Mouse (Mus musculus): ENCODE measurements around the gene Nrp1.

Nrp1 gene

DNA sequence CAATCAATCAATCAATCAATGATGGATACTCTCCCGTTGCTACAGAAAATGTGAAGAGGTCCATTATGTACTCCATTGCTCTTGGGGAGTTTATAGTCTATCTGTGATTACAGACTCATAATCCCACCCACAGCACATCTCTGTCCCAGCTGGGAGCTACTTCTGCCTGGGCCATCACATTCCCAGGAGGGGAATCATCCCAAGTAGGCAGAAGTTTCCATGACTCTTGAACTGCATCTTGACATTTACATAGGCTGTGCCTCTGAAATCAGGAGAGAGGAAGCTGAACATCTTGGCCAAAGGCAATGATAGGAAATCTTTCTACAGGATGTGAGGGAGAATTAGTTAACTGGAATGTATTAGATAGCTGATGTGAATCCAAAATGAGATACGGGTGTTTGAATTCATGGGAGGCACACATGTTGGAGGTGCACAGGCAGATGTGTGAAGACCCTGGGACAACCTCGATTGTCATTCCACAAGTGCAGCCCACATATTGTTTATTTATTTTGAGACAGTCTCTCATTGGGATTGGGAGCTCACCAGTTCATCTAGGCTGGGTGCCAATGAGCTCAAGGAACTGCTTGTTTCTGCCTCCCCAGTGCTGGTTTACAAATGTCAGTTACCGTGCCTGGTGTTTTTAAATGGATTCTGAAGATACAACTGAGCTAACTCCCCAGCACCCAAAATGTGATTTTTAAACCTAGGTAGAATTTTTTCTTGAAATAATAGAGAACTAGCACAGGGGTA lies 108.5 kb downstream of the Nrp1 start:
- DNase-seq (ENCODE audit: low spot score in 2 of 2), result no peak

DNA sequence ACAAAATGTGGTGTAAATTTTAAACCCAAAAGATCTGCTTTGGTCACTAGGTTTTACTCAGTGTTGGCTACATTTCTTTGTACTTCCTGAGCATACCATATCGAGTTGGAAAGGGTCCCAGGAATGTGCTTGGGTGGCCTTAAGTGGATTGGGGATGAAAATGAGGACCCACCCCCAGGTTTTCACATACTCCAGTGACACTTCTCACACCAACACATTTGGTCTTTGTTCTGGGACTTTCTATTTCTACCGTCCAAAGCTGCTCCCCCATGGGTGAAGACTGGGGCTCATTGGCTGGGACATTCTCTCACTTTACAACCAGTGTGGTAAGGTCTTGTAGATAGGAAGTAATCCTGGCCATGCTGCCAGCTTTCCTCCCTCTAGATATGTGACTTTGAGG lies 111.7 kb downstream of the Nrp1 start:
- DNase-seq (ENCODE audit: low spot score in 2 of 2), result no peak

DNA sequence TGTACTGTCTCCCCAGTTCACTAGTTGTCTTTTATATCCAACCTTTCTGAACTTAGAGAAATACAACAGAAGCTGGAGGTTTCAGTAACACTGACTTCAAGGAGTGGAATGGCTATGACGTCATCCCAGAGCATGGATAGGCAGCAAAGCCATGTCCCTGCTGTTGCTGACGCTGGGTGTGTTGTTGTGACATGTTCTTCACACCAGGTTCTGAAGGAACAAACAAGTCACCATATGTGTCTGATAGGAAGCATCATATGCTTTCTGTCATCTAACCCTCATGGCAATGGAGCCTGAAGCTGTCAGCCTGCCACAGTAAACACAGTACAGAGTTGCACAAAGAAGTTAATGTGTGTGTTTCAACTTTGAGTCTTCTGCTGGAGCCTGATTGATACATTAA lies 112.8 kb downstream of the Nrp1 start:
- no peak for DNase-seq (ENCODE audit: low spot score in 2 of 2)

- DNase-seq (ENCODE audit: low spot score in 2 of 2), result no peak
Measured at GRCm38 (mm10) chr8:128472871-128473270, 114.5 kb downstream of the Nrp1 start.

GRCm38 (mm10) chr8:128473456-128474239 lies 115.2 kb downstream of the Nrp1 start:
- DNase-seq (ENCODE audit: low spot score in 2 of 2), result no peak

DNA sequence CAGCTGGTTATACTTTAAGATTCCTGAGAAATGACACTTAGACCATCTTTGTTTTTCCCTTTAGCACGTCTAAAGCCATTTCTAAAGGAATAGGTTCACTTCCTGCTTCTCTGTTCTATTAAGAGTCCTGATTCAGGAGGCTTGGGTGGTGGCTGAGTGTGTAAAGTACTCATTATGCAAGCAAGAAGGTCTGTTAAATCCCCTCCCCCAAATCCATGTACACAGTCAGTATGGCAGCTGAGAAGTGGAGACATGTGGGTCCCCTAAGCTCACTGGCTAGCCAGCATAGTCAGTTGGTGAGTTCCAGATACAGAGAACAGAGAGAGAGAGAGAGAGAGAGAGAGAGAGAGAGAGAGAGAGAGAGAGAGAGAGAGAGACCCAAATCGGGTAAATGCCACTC lies 116.2 kb downstream of the Nrp1 start:
- no peak for DNase-seq (ENCODE audit: low spot score in 2 of 2)

GRCm38 (mm10) chr8:128476206-128476605 lies 117.8 kb downstream of the Nrp1 start:
- no peak for DNase-seq (ENCODE audit: low spot score in 2 of 2)

DNA sequence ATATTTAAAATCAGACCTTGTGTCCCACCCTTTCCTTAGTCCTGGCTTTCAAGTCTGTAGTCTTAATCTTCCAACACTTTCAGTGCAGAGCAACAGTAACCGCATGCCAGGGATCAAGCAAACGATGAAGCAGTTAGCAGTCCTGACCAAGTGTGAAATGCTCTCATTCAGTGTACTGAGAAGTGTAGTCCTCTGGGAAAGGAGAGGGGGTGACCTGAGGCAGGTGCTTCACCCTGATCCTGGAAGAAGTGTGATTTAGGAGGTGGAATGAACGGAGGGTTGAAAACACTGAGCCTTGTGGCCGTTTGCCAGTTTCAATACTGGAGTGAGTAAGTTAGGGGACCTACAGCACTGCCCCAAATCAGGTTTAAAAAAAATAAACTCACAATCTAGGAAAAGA lies 119.6 kb downstream of the Nrp1 start:
- DNase-seq (ENCODE audit: low spot score in 2 of 2), result no peak

DNA sequence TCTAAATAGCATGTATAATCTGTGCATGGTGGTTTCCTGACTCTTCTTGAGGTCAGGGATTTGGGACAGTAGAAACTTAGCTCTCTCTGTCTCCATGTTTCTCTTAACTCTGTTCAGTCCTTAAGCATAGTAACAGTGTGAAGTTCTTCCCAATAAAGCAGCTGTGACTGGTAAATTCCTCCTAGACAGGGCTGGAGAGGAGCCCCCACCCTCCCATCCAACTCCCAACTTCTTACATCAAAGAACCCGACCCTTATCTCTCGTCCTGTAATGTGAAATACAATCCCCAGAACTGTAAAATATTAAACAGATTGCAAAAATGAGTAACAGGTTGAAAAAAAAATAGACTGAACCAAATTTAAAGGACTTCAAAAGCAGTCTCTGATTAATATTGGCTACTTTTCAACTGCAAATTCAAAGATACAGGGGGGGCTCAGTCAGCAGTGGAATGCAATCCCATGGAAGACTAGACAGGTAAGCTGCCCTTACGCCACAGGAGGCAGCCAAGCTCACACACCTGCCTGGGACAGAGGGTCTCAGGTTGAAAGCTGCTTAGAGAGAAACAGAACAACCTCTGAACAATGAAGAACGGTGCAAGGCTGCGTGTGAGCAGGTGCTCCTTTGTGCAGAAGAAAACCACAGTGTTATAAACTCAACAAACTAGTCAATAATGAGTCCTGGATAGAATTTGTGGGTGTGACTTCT lies 121.1 kb downstream of the Nrp1 start:
- no peak for DNase-seq (ENCODE audit: low spot score in 2 of 2)

GRCm38 (mm10) chr8:128480896-128481665 lies 122.7 kb downstream of the Nrp1 start:
- DNase-seq (ENCODE audit: low spot score in 2 of 2), result no peak

GRCm38 (mm10) chr8:128483344-128483743 lies 124.9 kb downstream of the Nrp1 start:
- no peak for DNase-seq (ENCODE audit: low spot score in 2 of 2)

DNA sequence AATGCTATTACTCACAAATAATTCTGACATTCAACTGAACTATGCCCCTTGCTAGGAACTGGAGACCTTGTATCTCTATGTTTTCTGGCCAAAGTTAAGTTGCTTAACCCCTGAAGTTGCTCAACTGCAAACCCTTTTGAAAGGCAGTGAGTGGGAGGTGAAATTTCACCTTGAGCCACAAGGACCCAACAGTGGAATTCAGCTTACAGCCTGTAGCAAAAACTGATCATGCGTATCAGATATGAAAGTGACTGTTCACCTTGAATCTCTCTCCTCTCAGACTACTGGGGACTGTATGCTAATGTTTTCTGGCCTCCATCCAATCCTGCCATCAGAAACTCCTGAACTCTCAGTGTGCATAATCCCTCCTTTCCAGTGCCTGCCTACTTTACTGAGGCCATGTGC lies 126.3 kb downstream of the Nrp1 start:
- no peak for DNase-seq (ENCODE audit: low spot score in 2 of 2)

GRCm38 (mm10) chr8:128486043-128486442 lies 127.6 kb downstream of the Nrp1 start:
- DNase-seq (ENCODE audit: low spot score in 2 of 2), result no peak

DNA sequence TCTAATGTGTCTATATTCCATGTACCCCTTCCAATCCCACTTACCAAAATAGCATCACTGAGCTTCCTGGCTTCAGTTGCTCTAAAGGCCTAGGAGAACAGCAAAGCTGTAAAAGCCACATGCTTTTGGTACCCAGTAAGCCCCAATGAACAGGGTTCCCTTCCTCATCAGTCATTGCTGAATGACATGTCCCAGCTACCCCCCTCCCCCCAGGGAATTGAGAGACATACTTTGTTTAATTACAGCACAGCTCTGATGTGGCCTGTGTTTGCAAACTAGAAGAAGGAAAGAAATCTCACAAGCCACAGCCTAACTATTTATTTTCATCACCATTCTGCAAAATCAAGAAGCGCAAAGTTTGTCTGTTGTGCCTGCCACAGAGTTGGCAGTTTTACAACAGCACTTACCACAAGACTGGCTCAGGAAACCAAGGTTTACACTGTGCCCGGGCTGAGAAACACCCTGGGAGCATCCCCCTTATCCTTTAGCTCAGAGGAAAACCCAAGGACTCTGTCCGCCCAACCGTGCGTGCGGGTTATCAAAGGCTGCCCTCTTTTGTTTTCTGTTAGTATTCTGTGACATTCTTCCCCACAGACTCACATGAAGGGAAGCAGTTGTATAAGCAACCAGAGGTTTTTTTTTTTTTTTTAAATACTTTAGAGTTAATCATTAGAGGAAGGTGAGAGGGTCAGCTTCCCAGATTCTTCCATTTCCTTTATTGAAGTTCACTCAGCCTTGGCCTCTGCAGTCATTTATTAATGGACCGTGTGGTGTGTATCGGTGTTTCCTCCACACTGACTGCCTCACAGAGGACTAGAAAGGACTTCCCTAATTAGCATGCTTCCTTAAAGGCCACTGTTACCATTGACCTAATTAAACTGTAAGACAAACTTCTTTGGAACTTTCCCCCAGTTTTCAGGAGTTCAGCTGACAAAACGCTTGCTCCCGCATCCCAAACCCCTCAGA lies 129.8 kb downstream of the Nrp1 start:
- no peak for DNase-seq (ENCODE audit: low spot score in 2 of 2)

DNA sequence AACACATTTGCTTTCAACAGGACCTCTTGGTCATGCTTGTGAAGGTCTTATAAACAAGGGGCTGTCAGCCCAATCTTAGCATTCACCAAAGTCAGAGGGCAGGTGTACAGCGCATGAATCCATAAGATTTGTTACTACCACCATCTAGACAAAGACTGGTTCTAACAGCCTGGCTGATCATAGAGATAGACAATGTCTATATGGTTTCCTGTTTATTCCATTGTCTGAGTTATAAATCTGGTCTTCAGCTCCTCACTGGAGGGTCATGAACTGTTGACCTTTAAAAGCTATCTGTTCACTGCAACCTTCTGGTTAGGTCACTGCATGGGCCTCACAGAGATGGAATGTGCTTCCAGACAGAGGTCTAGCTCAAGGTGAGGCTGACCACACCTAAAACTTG lies 130.9 kb downstream of the Nrp1 start:
- DNase-seq (ENCODE audit: low spot score in 2 of 2), result no peak

GRCm38 (mm10) chr8:128491126-128492067 lies 133.0 kb downstream of the Nrp1 start:
- DNase-seq (ENCODE audit: low spot score in 2 of 2), result peak in 1 of 2 experiments; percentile 42

GRCm38 (mm10) chr8:128493801-128494200 lies 135.4 kb downstream of the Nrp1 start:
- no peak for DNase-seq (ENCODE audit: low spot score in 2 of 2)

DNA sequence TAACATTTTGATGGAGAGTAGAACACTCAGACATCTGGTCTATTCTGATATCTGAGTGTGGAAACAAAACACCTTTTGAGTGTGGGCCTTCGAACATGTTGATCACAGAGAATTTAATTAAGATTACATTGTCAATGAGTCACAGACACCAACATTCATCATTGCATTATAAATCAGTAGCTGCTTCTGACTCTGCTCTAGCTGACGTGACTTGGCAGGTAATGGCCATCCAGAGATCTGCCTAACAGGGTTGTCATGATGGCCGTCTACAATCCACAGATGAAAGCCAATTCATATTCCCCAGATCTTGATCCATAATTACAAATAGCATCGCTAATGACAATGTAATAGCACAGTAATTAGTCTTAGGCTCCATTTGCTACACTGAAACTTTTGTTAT lies 140.4 kb downstream of the Nrp1 start:
- DNase-seq (ENCODE audit: low spot score in 2 of 2), result no peak

GRCm38 (mm10) chr8:128504136-128504829 lies 145.9 kb downstream of the Nrp1 start:
- no peak for DNase-seq (ENCODE audit: low spot score in 2 of 2)
